Mouse (Mus musculus) activated CD4-positive, CD25-positive, alpha-beta regulatory T cell (primary cell): Measurements from ENCODE around the gene Olfr1254. TPM values are rescaled to one million over a fixed set of nuclear protein-coding genes. Genes with fewer than 3 reads are reported as not detected.

Experiments
- polyA plus RNA-seq, 2 experiments: library from polyadenylated mRNA; unstranded; fragments of 100-300 nt; shearing (Covaris generic); gene quantifications; one replicate each; pipeline ENCODE4 v1.2.1; 2017

Gene Olfr1254
- not detected for polyA plus RNA-seq

GRCm38 (mm10) chr2:89793519-89793918 lies at the start of gene Olfr1254:
Gene Olfr1254 (minus strand): TSS chr2:89793619.

GRCm38 (mm10) chr2:89841455-89841854 lies 48.0 kb upstream of the Olfr1254 start, which contains the start of gene Olfr1256:
Gene Olfr1256 (minus strand): TSS chr2:89841555.

GRCm38 (mm10) chr2:89811751-89812150 lies 18.3 kb upstream of the Olfr1254 start, which contains the start of gene Olfr1255:
Gene Olfr1255 (plus strand): TSS chr2:89812051.

GRCm38 (mm10) chr2:89756990-89757389 lies 36.4 kb downstream of the Olfr1254 start, which contains the start of gene Olfr1253:
Gene Olfr1253 (minus strand): TSS chr2:89757090.

Other genes starting within 250 kb of the Olfr1254 start
- gene Olfr1245, start 215.2 kb downstream of the Olfr1254 start, polyA plus RNA-seq, result under 1 TPM in 1 of 2 experiments, not detected in 1; 0.10 TPM
- gene Olfr1246, start 200.5 kb downstream of the Olfr1254 start, polyA plus RNA-seq, result not detected
- gene Olfr1247, start 179.5 kb downstream of the Olfr1254 start, polyA plus RNA-seq, result under 1 TPM in 1 of 2 experiments, not detected in 1; 0.11 TPM
- not detected for gene Olfr1248, start 175.4 kb downstream of the Olfr1254 start, polyA plus RNA-seq
- not detected for gene Olfr1249, start 158.6 kb downstream of the Olfr1254 start, polyA plus RNA-seq
- under 1 TPM; 0.04 to 0.15 TPM for gene Olfr1250, start 132.2 kb downstream of the Olfr1254 start, polyA plus RNA-seq
- gene Olfr1251, start 121.7 kb downstream of the Olfr1254 start, polyA plus RNA-seq, result not detected
- under 1 TPM in 1 of 2 experiments, not detected in 1; 0.05 TPM for gene Olfr1252, start 68.6 kb downstream of the Olfr1254 start, polyA plus RNA-seq
- gene Olfr1253, start 36.5 kb downstream of the Olfr1254 start, polyA plus RNA-seq, result under 1 TPM in 1 of 2 experiments, not detected in 1; 0.31 TPM
- not detected for gene Olfr1255, start 18.4 kb upstream of the Olfr1254 start, polyA plus RNA-seq
- not detected for gene Olfr1256, start 47.9 kb upstream of the Olfr1254 start, polyA plus RNA-seq
- gene Olfr48, start 54.6 kb upstream of the Olfr1254 start, polyA plus RNA-seq, result not detected
- gene Olfr1257, start 84.8 kb upstream of the Olfr1254 start, polyA plus RNA-seq, result not detected
- gene Olfr1258, start 133.7 kb upstream of the Olfr1254 start, polyA plus RNA-seq, result not detected
- gene Olfr1259, start 155.0 kb upstream of the Olfr1254 start, polyA plus RNA-seq, result not detected
- under 1 TPM in 1 of 2 experiments, not detected in 1; 0.04 TPM for gene Olfr1260, start 180.7 kb upstream of the Olfr1254 start, polyA plus RNA-seq
- not detected for gene Olfr1261, start 197.6 kb upstream of the Olfr1254 start, polyA plus RNA-seq
- gene Olfr1262, start 206.5 kb upstream of the Olfr1254 start, polyA plus RNA-seq, result not detected
- not detected for gene Olfr1263, start 218.5 kb upstream of the Olfr1254 start, polyA plus RNA-seq
- not detected for gene Olfr1264, start 232.0 kb upstream of the Olfr1254 start, polyA plus RNA-seq
- not detected for gene Olfr1265, start 241.7 kb upstream of the Olfr1254 start, polyA plus RNA-seq